Mouse (Mus musculus) midbrain, embryonic 10.5 days (tissue): ENCODE measurements at regions not wholly inside any gene's neighbourhood (a gene's known extent, or its start where the extent isn't known, plus 50 kb on each side); places are given as distances from the start of the nearest gene placed in this dataset.
"Not testable (repeated sequence)": the region's sequence is repeated elsewhere in the genome, so short reads cannot be mapped to it uniquely, and the experiment has no call there.

Source experiments
- DNase-seq: peaks from one replicate; pipeline ENCODE4 v3.0.0-alpha.2; 2017; ENCODE audit warnings: low spot score
- H3K27ac ChIP-seq: fragments of 300-500 bp; sonication (generic); replicated peaks from 2 replicates; pipeline ENCODE4 v1.5.1; 2016; ENCODE audit warnings: mild to moderate bottlenecking
- H3K27me3 ChIP-seq: fragments of 300-500 bp; sonication (generic); 2 replicates; pipeline ENCODE4 v1.6.1; 2016; ENCODE audit warnings: low read depth, mild to moderate bottlenecking; ENCODE audit not compliant: poor library complexity, severe bottlenecking
- H3K36me3 ChIP-seq: fragments of 300-500 bp; sonication (generic); 2 replicates; pipeline ENCODE4 v1.6.1; 2016; ENCODE audit warnings: mild to moderate bottlenecking, moderate library complexity
- H3K4me1 ChIP-seq: fragments of 300-500 bp; sonication (generic); 2 replicates; pipeline ENCODE4 v1.6.1; 2016
- H3K4me3 ChIP-seq: fragments of 300-500 bp; sonication (generic); 2 replicates; pipeline ENCODE4 v1.5.1; 2016; ENCODE audit warnings: mild to moderate bottlenecking, moderate library complexity
- H3K9me3 ChIP-seq: fragments of 300-500 bp; sonication (generic); replicated peaks from 2 replicates; pipeline ENCODE4 v1.6.1; 2016; ENCODE audit warnings: mild to moderate bottlenecking
- WGBS: fragments of 180-500 bp; shearing (Covaris S2); methylation state at CpG from one replicate; pipeline ENCODE4 v1.1.7; 2016; 5-methylcytosine and 5-hydroxymethylcytosine counted together

GRCm38 (mm10) chr4:3412323-3412722 is 227.2 kb upstream of the Vmn1r3 start:
- DNase-seq, H3K27ac ChIP-seq, H3K36me3 ChIP-seq, H3K4me1 ChIP-seq, H3K27me3 ChIP-seq, H3K4me3 ChIP-seq: not testable (repeated sequence)
- WGBS = 54% methylated on average over 4 of the region's 4 CpGs
- H3K9me3 ChIP-seq = peaks cover 25% of the 10 kb centered on the region; the same call in 1 of the 2 replicates

- not testable (repeated sequence) for H3K9me3 ChIP-seq, H3K4me1 ChIP-seq, H3K27ac ChIP-seq, DNase-seq, H3K27me3 ChIP-seq, H3K4me3 ChIP-seq, H3K36me3 ChIP-seq
- 93% methylated on average over 4 of the region's 4 CpGs for WGBS
These were observed 217.7 kb upstream of the Vmn1r3 start for GRCm38 (mm10) chr4:3402856-3403255.

GRCm38 (mm10) chr4:3401766-3402165 is 216.6 kb upstream of the Vmn1r3 start:
- 64% methylated on average over 2 of the region's 2 CpGs for WGBS

GRCm38 (mm10) chr4:3391579-3391978 is 206.4 kb upstream of the Vmn1r3 start:
- not testable (repeated sequence) for H3K36me3 ChIP-seq, H3K4me3 ChIP-seq, DNase-seq, H3K27me3 ChIP-seq, H3K4me1 ChIP-seq, H3K27ac ChIP-seq
- 98% methylated on average over 8 of the region's 8 CpGs for WGBS
- H3K9me3 ChIP-seq = peaks cover 31% of the 10 kb centered on the region

More at GRCm38 (mm10) chr4:3401766-3402165, 216.6 kb upstream of the Vmn1r3 start:
- H3K4me3 ChIP-seq, H3K27me3 ChIP-seq, H3K4me1 ChIP-seq, DNase-seq, H3K36me3 ChIP-seq, H3K9me3 ChIP-seq, H3K27ac ChIP-seq: not testable (repeated sequence)

GRCm38 (mm10) chr4:3373027-3373763 is 188.0 kb upstream of the Vmn1r3 start:
- H3K9me3 ChIP-seq = peaks cover 10% of the 10 kb centered on the region; the same call in 1 of the 2 replicates
- not testable (repeated sequence) for H3K27me3 ChIP-seq, H3K4me1 ChIP-seq, H3K27ac ChIP-seq, H3K4me3 ChIP-seq, DNase-seq, H3K36me3 ChIP-seq
- 71% methylated on average over 8 of the region's 8 CpGs for WGBS

- not testable (repeated sequence) for H3K27me3 ChIP-seq, H3K4me3 ChIP-seq, DNase-seq, H3K27ac ChIP-seq, H3K4me1 ChIP-seq, H3K36me3 ChIP-seq
- WGBS = 78% methylated on average over 4 of the region's 4 CpGs
- peaks cover 43% of the 10 kb centered on the region for H3K9me3 ChIP-seq
These were observed 182.9 kb upstream of the Vmn1r3 start for GRCm38 (mm10) chr4:3368021-3368420.

GRCm38 (mm10) chr4:3343443-3343842 is 158.3 kb upstream of the Vmn1r3 start:
- WGBS = 84% methylated on average over 8 of the region's 8 CpGs
- not testable (repeated sequence) for DNase-seq, H3K4me1 ChIP-seq, H3K4me3 ChIP-seq, H3K27me3 ChIP-seq, H3K36me3 ChIP-seq, H3K27ac ChIP-seq
- H3K9me3 ChIP-seq = peaks cover 28% of the 10 kb centered on the region

GRCm38 (mm10) chr4:3342696-3343095 is 157.5 kb upstream of the Vmn1r3 start:
- not testable (repeated sequence) for H3K27me3 ChIP-seq, H3K27ac ChIP-seq, DNase-seq, H3K36me3 ChIP-seq, H3K4me3 ChIP-seq, H3K4me1 ChIP-seq
- peaks cover 28% of the 10 kb centered on the region for H3K9me3 ChIP-seq
- 87% methylated on average over 2 of the region's 2 CpGs for WGBS

GRCm38 (mm10) chr4:3342165-3342564 is 157.0 kb upstream of the Vmn1r3 start:
- not testable (repeated sequence) for DNase-seq, H3K4me3 ChIP-seq, H3K27ac ChIP-seq, H3K36me3 ChIP-seq, H3K27me3 ChIP-seq, H3K4me1 ChIP-seq
- peaks cover 28% of the 10 kb centered on the region for H3K9me3 ChIP-seq
- 93% methylated on average over 6 of the region's 6 CpGs for WGBS
